Mouse (Mus musculus) G1E (cell line): ENCODE measurements around the gene Ism1. TPM values are rescaled to one million over a fixed set of nuclear protein-coding genes. Genes with fewer than 3 reads are reported as not detected.

ENCODE experiments used
- ATAC-seq: 2 replicates; pipeline ENCODE4 v1.8.0; 2016; ENCODE audit warnings: mild to moderate bottlenecking; ENCODE audit not compliant: insufficient number of reproducible peaks, poor library complexity, low FRiP score, severe bottlenecking; ENCODE audit errors: extremely low read depth
- DNase-seq: peaks from one replicate; pipeline ENCODE4 v3.0.0; 2012; ENCODE audit warnings: low spot score
- H3K27me3 ChIP-seq: 2 replicates; pipeline ENCODE4 v1.6.1; 2012; ENCODE audit warnings: mild to moderate bottlenecking, low read length, inconsistent platforms; ENCODE audit not compliant: insufficient read depth
- H3K36me3 ChIP-seq: replicated peaks from 2 replicates; pipeline ENCODE3; 2012; ENCODE audit warnings: mild to moderate bottlenecking, inconsistent platforms
- H3K4me1 ChIP-seq: 2 replicates; pipeline ENCODE4 v1.6.1; 2012; ENCODE audit warnings: low read depth, low read length, inconsistent platforms, mixed read lengths; ENCODE audit not compliant: insufficient read depth
- H3K4me3 ChIP-seq: 2 replicates; pipeline ENCODE4 v1.5.1; 2012; ENCODE audit warnings: low read depth, mild to moderate bottlenecking, inconsistent platforms, low read length, moderate library complexity, mixed read lengths
- H3K9me3 ChIP-seq: replicated peaks from 2 replicates; pipeline ENCODE4 v1.6.1; 2012; ENCODE audit warnings: inconsistent platforms
- CTCF ChIP-seq: IDR thresholded peaks from 2 replicates; pipeline ENCODE4 v1.5.1; 2012; ENCODE audit warnings: low read depth, low read length, inconsistent platforms, mixed read lengths
- GATA1 ChIP-seq: IDR thresholded peaks from 2 replicates; pipeline ENCODE4 v1.6.1; 2012; ENCODE audit warnings: borderline replicate concordance, low read length, inconsistent platforms, mixed read lengths
- GATA2 ChIP-seq: IDR thresholded peaks from 2 replicates; pipeline ENCODE4 v1.6.1; 2012; ENCODE audit warnings: low read depth, low read length, inconsistent platforms, borderline replicate concordance
- POLR2AphosphoS5 ChIP-seq: IDR thresholded peaks from 2 replicates; pipeline ENCODE4 v1.6.1; 2012; ENCODE audit warnings: low read depth, low read length, inconsistent platforms; ENCODE audit not compliant: insufficient replicate concordance
- TAL1 ChIP-seq: conservative IDR thresholded peaks from 2 replicates; pipeline ENCODE4 v1.6.1; 2012; ENCODE audit warnings: low read depth, low read length, inconsistent platforms, mixed read lengths
- polyA plus RNA-seq: library from polyadenylated mRNA; stranded (reverse); fragments of >175 nt; gene quantifications from 2 replicates; pipeline ENCODE4 v1.2.3, GENCODE M21; 2012
- total RNA-seq, 2 experiments: library from RNA; stranded (forward) in 1 of 2; stranded (reverse) in 1 of 2; fragments of 200-1000 nt in 1 of 2; fragments of >200 nt in 1 of 2; fragmentation: Nextera tagmentation in 1 of 2; gene quantifications; 2 replicates each; pipeline ENCODE4 v1.2.3; 2014 to 2017

Ism1 gene
- total and polyA plus RNA-seq, 3 experiments: 0.16 TPM; not detected in 2

DNA sequence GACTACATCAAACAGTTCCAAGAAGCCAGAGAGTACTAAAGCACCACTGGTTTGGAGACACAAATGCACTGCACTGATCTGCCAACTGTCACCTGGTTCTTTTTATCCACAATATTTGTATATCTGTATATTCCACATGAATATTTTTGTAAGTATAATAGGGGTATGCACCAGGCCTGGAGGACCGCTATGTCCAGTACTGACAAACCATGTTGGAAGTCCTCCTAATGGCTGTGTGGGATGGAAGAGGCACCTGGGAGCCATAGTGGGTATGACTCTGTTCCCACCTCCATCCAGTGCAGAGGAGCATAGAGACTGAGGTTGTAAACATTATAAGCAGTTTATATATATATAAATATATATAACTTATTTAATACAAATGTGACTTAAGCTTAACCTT is 79.5 kb downstream of the Ism1 start:
- ATAC-seq: no peak
- H3K4me1 ChIP-seq: peaks cover 2% of the 10 kb centered on the region; the same call in 1 of the 2 replicates

DNA sequence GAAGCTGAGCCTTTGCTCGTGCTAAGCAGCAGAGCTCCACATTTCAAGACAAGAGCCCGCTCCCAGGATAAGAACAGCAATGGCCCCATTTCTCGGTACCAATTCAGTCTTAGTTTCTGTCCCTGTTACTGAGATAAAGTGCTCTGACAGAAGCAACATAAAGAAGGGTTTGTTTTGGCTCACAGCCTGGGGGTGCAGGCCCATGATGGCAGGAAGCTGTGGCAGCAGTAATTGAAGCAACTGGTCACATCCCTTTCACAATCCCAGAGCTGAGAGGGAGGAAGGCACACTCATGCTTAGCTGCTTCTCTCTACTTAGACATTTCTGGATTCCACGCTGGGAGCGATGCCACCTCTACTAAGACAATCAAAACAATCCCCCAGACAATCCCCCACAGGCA is 86.4 kb downstream of the Ism1 start:
- Histone ChIP-seq H3K27me3 (no peaks in the 10 kb centered on the region), H3K4me1 (no peaks in the 10 kb centered on the region), H3K36me3 (no peaks in the 10 kb centered on the region), H3K9me3 (no peaks in the 10 kb centered on the region), H3K4me3 (no peak overlapping the region)
- ATAC-seq: no peak
- TF ChIP-seq TAL1: no peak
- no peak for TF ChIP-seq GATA2
- TF ChIP-seq POLR2AphosphoS5: no peak
- TF ChIP-seq GATA1: no peak
- no peak for TF ChIP-seq CTCF
- DNase-seq: no peak

More for the DNA sequence above, 79.5 kb downstream of the Ism1 start:
- TF ChIP-seq GATA1: no peak
- no peak for TF ChIP-seq TAL1
- TF ChIP-seq GATA2: no peak
- TF ChIP-seq CTCF: no peak
- TF ChIP-seq POLR2AphosphoS5: no peak
- Histone ChIP-seq H3K4me3 (no peak overlapping the region), H3K9me3 (no peaks in the 10 kb centered on the region), H3K27me3 (no peaks in the 10 kb centered on the region), H3K36me3 (no peaks in the 10 kb centered on the region)
- no peak for DNase-seq

DNA sequence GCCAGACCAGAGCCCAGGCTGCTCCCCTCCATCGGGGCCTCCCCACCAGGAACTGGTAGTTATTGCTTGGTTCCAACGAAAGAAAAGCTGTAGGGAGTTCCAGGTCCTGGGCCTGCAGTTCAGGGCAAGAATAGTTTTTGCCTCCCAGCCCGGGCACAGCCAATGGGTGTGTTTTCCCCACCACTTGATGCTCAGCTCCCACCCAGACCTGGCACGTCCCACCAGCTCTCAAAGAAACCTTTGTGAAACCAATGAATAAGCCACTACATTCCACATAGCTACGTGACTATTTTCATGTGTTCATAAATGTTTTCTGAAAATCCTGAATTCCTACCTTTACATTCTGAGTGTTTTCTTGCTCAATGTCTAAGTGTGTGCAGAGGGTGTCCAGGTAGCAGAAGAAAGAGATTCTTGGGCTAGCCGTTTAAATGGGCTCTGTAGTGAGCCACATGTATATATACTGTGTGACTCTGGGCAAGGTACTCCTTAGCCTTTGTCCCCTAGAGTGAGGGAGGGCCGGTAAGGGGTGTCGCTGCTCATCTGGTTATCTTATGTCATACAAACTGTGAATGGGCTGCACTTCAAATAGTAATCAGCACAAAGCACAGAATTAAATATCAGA is 97.1 kb downstream of the Ism1 start:
- Histone ChIP-seq H3K9me3 (no peaks in the 10 kb centered on the region), H3K4me3 (no peak overlapping the region), H3K36me3 (no peaks in the 10 kb centered on the region), H3K27me3 (0 out of 2 replicates have a peak, but pooled peaks cover 9% of the 10 kb centered on the region), H3K4me1 (no peaks in the 10 kb centered on the region)
- DNase-seq (no peak), ATAC-seq (no peak)
- TF ChIP-seq TAL1 (no peak), GATA2 (no peak), CTCF (no peak), POLR2AphosphoS5 (no peak), GATA1 (no peak)

DNA sequence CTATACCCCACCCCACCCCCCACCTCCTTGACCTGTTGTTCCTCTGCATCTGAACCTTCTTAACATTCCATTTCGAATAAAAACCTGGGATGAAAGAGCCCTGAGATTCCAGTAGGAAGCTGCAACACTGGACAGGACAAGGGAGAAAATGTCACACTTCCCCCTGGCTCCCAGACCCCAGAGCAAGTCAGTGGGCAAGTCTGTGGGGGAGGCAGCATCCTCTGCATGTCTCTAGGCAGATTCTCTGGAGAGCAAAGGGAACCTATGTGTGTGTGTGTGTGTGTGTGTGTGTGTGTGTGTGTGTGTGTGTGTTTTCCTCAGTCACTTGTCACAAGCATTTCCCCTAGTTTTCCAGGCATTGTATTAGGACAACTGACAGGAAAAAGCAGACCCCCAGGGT is 98.7 kb downstream of the Ism1 start:
- TF ChIP-seq GATA1 (no peak), GATA2 (no peak)
- ATAC-seq (no peak), DNase-seq (no peak)
- Histone ChIP-seq H3K27me3 (0 out of 2 replicates have a peak, but pooled peaks cover 9% of the 10 kb centered on the region), H3K36me3 (no peaks in the 10 kb centered on the region), H3K4me3 (no peak overlapping the region), H3K9me3 (no peaks in the 10 kb centered on the region), H3K4me1 (no peaks in the 10 kb centered on the region)

DNA sequence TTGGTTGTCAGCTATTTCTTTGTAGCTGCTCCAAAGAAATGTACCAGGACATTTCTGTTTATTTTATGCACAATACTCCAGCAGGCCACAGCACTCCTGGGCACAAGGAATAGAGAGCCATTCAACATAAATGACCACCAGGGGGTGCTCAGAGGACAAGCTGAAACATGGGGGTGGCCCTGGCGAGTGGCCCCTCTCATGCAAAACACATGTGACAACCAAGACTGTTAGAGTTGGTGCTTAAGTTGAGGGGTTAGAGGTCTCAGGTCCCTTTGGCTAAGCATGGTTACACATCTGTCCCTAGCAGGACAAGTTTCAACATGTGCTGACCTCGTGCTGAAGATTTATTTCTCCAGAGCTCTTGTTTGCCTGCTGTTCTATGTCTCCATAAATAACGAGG is 100.3 kb downstream of the Ism1 start:
- H3K9me3 ChIP-seq: no peaks in the 10 kb centered on the region
- 0 out of 2 replicates have a peak, but pooled peaks cover 7% of the 10 kb centered on the region for H3K27me3 ChIP-seq
- H3K4me1 ChIP-seq: no peaks in the 10 kb centered on the region
- DNase-seq (peak; percentile 2), ATAC-seq (peak; percentile 49; the same call in 1 of the 2 replicates)
- TF ChIP-seq POLR2AphosphoS5 (no peak), CTCF (0 out of 2 replicates have a peak, but pooled peaks have one; percentile 2)
- H3K36me3 ChIP-seq: no peaks in the 10 kb centered on the region
- no peak overlapping the region for H3K4me3 ChIP-seq

DNA sequence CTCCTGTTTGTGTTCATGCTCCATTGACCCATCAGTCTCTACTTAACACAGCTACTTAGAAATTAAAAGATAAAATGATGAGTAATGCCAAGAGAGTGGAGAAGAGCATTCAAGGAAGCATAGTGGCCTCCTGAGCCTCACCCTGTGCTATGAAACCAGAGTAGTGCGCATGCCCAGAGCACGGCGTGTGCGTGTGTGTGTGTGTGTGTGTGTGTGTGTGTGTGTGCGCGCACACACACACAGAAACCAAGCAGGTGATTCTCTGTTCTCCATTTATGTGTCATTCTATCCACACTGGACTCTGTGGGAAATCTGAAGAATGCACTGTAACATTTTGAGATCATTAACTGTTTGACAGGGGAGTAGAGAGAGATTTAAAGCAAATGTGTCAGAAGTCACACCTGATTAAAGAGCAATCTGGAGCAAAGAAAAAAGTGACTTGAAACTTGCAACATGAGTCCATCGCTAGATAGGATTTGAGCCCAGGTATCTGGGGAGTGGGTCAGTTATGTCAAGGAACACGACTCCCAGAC is 105.4 kb downstream of the Ism1 start:
- no peak for TF ChIP-seq CTCF
- no peak for TF ChIP-seq POLR2AphosphoS5
- no peak for TF ChIP-seq TAL1
- no peak for TF ChIP-seq GATA2
- TF ChIP-seq GATA1: no peak
- Histone ChIP-seq H3K36me3 (no peaks in the 10 kb centered on the region), H3K4me3 (no peak overlapping the region), H3K27me3 (no peaks in the 10 kb centered on the region), H3K4me1 (no peaks in the 10 kb centered on the region), H3K9me3 (no peaks in the 10 kb centered on the region)
- ATAC-seq (no peak), DNase-seq (no peak)

GRCm38 (mm10) chr2:139784465-139784864 is 106.5 kb downstream of the Ism1 start:
- TF ChIP-seq POLR2AphosphoS5 (no peak), TAL1 (no peak), GATA2 (no peak), CTCF (no peak), GATA1 (no peak)
- H3K4me1 ChIP-seq: no peaks in the 10 kb centered on the region
- H3K9me3 ChIP-seq: no peaks in the 10 kb centered on the region
- H3K27me3 ChIP-seq: no peaks in the 10 kb centered on the region
- H3K4me3 ChIP-seq: no peak overlapping the region
- no peaks in the 10 kb centered on the region for H3K36me3 ChIP-seq
- no peak for ATAC-seq
- no peak for DNase-seq
